In genomic region chr1:189153150-189153549, GRCm38 (mm10) we compare ENCODE assay signal across 31 mouse cellular contexts.
"Had no signal": no experiment of that assay in that cellular context is flagged by ENCODE, and none has a peak within 500 bp of the region (broad histone marks: within the 10 kb centered on the region; RNA-seq: fewer than 3 reads in every experiment).

No protein-coding gene starts in this region.

- H3K4me3 ChIP-seq: left cerebral cortex, adult 2 months; limb, embryonic 10.5 days; limb, embryonic 12.5 days; limb, embryonic 13.5 days; limb, embryonic 15.5 days; liver, embryonic 12.5 days; liver, embryonic 13.5 days; liver, embryonic 15.5 days; lung, embryonic 15.5 days; megakaryocyte, embryonic 14.5 days; midbrain, embryonic 10.5 days; midbrain, embryonic 12.5 days; midbrain, embryonic 13.5 days; midbrain, embryonic 15.5 days; myocyte; neural tube, embryonic 12.5 days had no signal

- H3K36me3 ChIP-seq: limb, embryonic 10.5 days; limb, embryonic 12.5 days; limb, embryonic 13.5 days; limb, embryonic 15.5 days; liver, embryonic 12.5 days; liver, embryonic 13.5 days; liver, embryonic 15.5 days; lung, embryonic 15.5 days; midbrain, embryonic 10.5 days; midbrain, embryonic 12.5 days; midbrain, embryonic 13.5 days; midbrain, embryonic 15.5 days; neural tube, embryonic 12.5 days had no signal

- H3K27ac ChIP-seq: left cerebral cortex, adult 2 months; limb, embryonic 10.5 days; limb, embryonic 12.5 days; limb, embryonic 13.5 days; limb, embryonic 15.5 days; liver, embryonic 12.5 days; liver, embryonic 13.5 days; liver, embryonic 14.5 days; liver, embryonic 15.5 days; lung, embryonic 15.5 days; macrophage; midbrain, embryonic 10.5 days; midbrain, embryonic 12.5 days; midbrain, embryonic 13.5 days; midbrain, embryonic 15.5 days; neural tube, embryonic 12.5 days had no signal

- H3K9ac ChIP-seq: limb, embryonic 12.5 days; limb, embryonic 13.5 days; limb, embryonic 15.5 days; liver, embryonic 12.5 days; liver, embryonic 13.5 days; liver, embryonic 14.5 days; liver, embryonic 15.5 days; liver, postnatal 0 days; lung, embryonic 15.5 days; midbrain, embryonic 12.5 days; midbrain, embryonic 13.5 days; midbrain, embryonic 15.5 days; neural tube, embryonic 12.5 days had no signal

- H3K27me3 ChIP-seq: limb, embryonic 12.5 days; limb, embryonic 13.5 days; limb, embryonic 15.5 days; liver, embryonic 12.5 days; liver, embryonic 13.5 days; liver, embryonic 15.5 days; lung, embryonic 15.5 days; megakaryocyte, embryonic 14.5 days; midbrain, embryonic 12.5 days; midbrain, embryonic 13.5 days; midbrain, embryonic 15.5 days; neural tube, embryonic 12.5 days had no signal

- ATAC-seq: liver, embryonic 12.5 days; liver, postnatal 0 days; lung, postnatal 0 days; midbrain, embryonic 13.5 days; midbrain, embryonic 15.5 days; midbrain, embryonic 16.5 days had no signal

- DNase-seq: left cerebral cortex, postnatal 4 days; liver; liver, embryonic 13.5 days; liver, postnatal 0 days; lung, adult 18-20 months; lung, adult 2 months; lung, postnatal 10 days; lung, postnatal 14 days; lung, postnatal 4 days; midbrain, embryonic 14.5 days had no signal

- H3K4me2 ChIP-seq: limb, embryonic 12.5 days; limb, embryonic 13.5 days; limb, embryonic 15.5 days; liver, embryonic 11.5 days; liver, embryonic 12.5 days; liver, embryonic 13.5 days; liver, embryonic 15.5 days; lung, embryonic 15.5 days; midbrain, embryonic 11.5 days; midbrain, embryonic 12.5 days; midbrain, embryonic 13.5 days; midbrain, embryonic 15.5 days; neural tube, embryonic 12.5 days had no signal

- H3K9me3 ChIP-seq: limb, embryonic 10.5 days; limb, embryonic 12.5 days; limb, embryonic 13.5 days; limb, embryonic 15.5 days; liver, embryonic 12.5 days; liver, embryonic 13.5 days; liver, embryonic 15.5 days; lung, embryonic 15.5 days; midbrain, embryonic 10.5 days; midbrain, embryonic 12.5 days; midbrain, embryonic 13.5 days; midbrain, embryonic 15.5 days; neural tube, embryonic 12.5 days had no signal

- H3K4me1 ChIP-seq: limb, embryonic 10.5 days; limb, embryonic 12.5 days; limb, embryonic 13.5 days; limb, embryonic 15.5 days; liver, embryonic 12.5 days; liver, embryonic 13.5 days; liver, embryonic 15.5 days; lung, embryonic 15.5 days; megakaryocyte, embryonic 14.5 days; midbrain, embryonic 12.5 days; midbrain, embryonic 13.5 days; midbrain, embryonic 15.5 days; neural tube, embryonic 12.5 days had no signal
